Mouse (Mus musculus) Patski (cell line): Measurements from ENCODE around the gene Olfr699. TPM values are rescaled to one million over a fixed set of nuclear protein-coding genes. Genes with fewer than 3 reads are reported as not detected.

Source experiments
- ATAC-seq: fragments of 100-300 bp; one replicate; pipeline ENCODE4 v1.8.0; 2021
- CTCF ChIA-PET: fragments of 350-600 bp; sonication (Branson Sonifier 250); formaldehyde crosslinking; loops from one replicate; lab custom pipeline; 2022; ENCODE audit warnings: inconsistent platforms; lab: Charles Lee
- POLR2A ChIA-PET: fragments of 350-600 bp; sonication (Branson Sonifier 250); formaldehyde crosslinking; loops from one replicate; lab custom pipeline; 2022; ENCODE audit warnings: antibody characterized with exemption, inconsistent platforms; lab: Charles Lee
- DNase-seq: peaks from one replicate; pipeline ENCODE4 v3.0.0-alpha.2; 2011; ENCODE audit warnings: low read depth, low spot score
- H3K27me3 ChIP-seq: fragments of 371-371 bp; one replicate; pipeline ENCODE4 v1.5.1; 2021
- CTCF ChIP-seq: fragments of 100-300 bp; IDR thresholded peaks from one replicate; pipeline ENCODE4 v1.5.1; 2021
- in situ Hi-C: fragments of 300-500 bp; cut with MboI; formaldehyde crosslinking; loops from 3 replicates; pipeline ENCODE4 v1.11.1; 2018; ENCODE audit warnings: low pct_unique_long_range_greater_than_20kb, mixed read lengths
- polyA plus RNA-seq: library from polyadenylated mRNA; unstranded; gene quantifications from one replicate; pipeline ENCODE4 v1.2.3, GENCODE M21; 2021

The Olfr699 gene
- polyA plus RNA-seq, 1 experiment from 2014 or later = not detected

GRCm38 (mm10) chr7:106742343-106742742 is 50.7 kb downstream of the Olfr699 start, which contains the start of gene Olfr697:
TSS of gene Olfr697 (minus strand) at chr7:106742443.
- DNase-seq (no peak), ATAC-seq (no peak)
- ChIA-PET CTCF (no interaction called here), POLR2A (no interaction called here)
- H3K27me3 ChIP-seq = no peaks in the 10 kb centered on the region
- TF ChIP-seq CTCF = no peak
- in situ Hi-C loops = no loop called here

Other genes starting within 250 kb of the Olfr699 start
- not detected for gene Olfr693, start 112.6 kb downstream of the Olfr699 start, polyA plus RNA-seq
- not detected for gene Olfr694, start 101.4 kb downstream of the Olfr699 start, polyA plus RNA-seq
- gene Olfr695, start 76.8 kb downstream of the Olfr699 start, polyA plus RNA-seq = not detected
- not detected for gene Olfr697, start 50.8 kb downstream of the Olfr699 start, polyA plus RNA-seq
- not detected for gene Olfr698, start 37.8 kb downstream of the Olfr699 start, polyA plus RNA-seq
- not detected for gene Olfr700, start 15.6 kb upstream of the Olfr699 start, polyA plus RNA-seq
- 0.04 TPM for gene Olfr701, start 20.9 kb upstream of the Olfr699 start, polyA plus RNA-seq
- gene Olfr702, start 40.7 kb upstream of the Olfr699 start, polyA plus RNA-seq = 0.05 TPM
- not detected for gene Olfr703, start 50.2 kb upstream of the Olfr699 start, polyA plus RNA-seq
- not detected for gene Olfr704, start 70.0 kb upstream of the Olfr699 start, polyA plus RNA-seq
- gene Olfr705, start 83.7 kb upstream of the Olfr699 start, polyA plus RNA-seq = not detected
- gene Olfr706, start 95.0 kb upstream of the Olfr699 start, polyA plus RNA-seq = not detected
- not detected for gene Olfr707, start 108.0 kb upstream of the Olfr699 start, polyA plus RNA-seq
- not detected for gene Olfr1532-ps1, start 114.8 kb upstream of the Olfr699 start, polyA plus RNA-seq
- gene Olfr709-ps1, start 139.0 kb upstream of the Olfr699 start, polyA plus RNA-seq = not detected
- gene Olfr710, start 155.1 kb upstream of the Olfr699 start, polyA plus RNA-seq = not detected
- not detected for gene Olfr6, start 170.7 kb upstream of the Olfr699 start, polyA plus RNA-seq
- not detected for gene Olfr711, start 182.3 kb upstream of the Olfr699 start, polyA plus RNA-seq
- not detected for gene Olfr2, start 212.9 kb upstream of the Olfr699 start, polyA plus RNA-seq
- gene Olfr713, start 238.0 kb upstream of the Olfr699 start, polyA plus RNA-seq = not detected